Comparison of ENCODE assay signal across 12 mouse cellular contexts in the genomic region with DNA sequence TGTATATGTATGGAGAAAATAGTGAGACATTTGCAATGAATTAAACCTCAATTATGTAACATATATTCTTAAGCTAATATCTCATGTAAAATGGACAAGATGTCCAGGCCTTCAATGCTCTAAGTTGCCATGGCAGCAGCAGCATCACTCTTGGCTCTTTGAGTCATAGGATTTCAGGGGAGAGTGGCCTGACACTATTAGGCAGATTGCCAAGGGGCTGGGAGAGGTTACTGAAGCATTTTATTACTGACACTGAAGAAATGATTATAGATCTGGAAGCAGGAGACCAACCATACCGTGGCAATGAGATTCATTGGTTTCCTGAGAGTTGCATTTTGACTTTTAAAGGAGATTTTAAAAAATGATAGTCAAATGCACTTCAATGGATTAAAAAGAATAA.
A peak's percentile ranks its signal among the peaks of the same experiment; 100 is the strongest.
DNase-seq lines count a peak whose midpoint lies in the region; ATAC-seq lines count a peak whose summit lies in the region.
"Had no signal": no experiment of that assay in that cellular context is flagged by ENCODE, and none has a peak within 500 bp of the region (broad histone marks: within the 10 kb centered on the region; RNA-seq: fewer than 3 reads in every experiment).

No protein-coding gene starts in this region.

- H3K4me2 ChIP-seq in embryonic facial prominence, embryonic 14.5 days (ENCODE audit: low read depth, low read length), result no peak overlapping the region
- H3K4me2 ChIP-seq in hindbrain, embryonic 16.5 days (ENCODE audit: low read length), result no peak overlapping the region
- H3K4me2 ChIP-seq in neural tube, embryonic 13.5 days, result no peak overlapping the region
- H3K4me2 ChIP-seq: heart, embryonic 13.5 days had no signal

- no peak for ATAC-seq in embryonic facial prominence, embryonic 14.5 days (ENCODE audit: low read depth)
- peak; percentile 63; the same call in 1 of the 2 replicates for ATAC-seq in hindbrain, embryonic 16.5 days
- 0 out of 2 replicates have a peak, but pooled peaks have one; percentile 50 for ATAC-seq in neural tube, embryonic 13.5 days (ENCODE audit: low read depth)
- no peak for ATAC-seq in monocyte, adult 5-6 weeks (replicated peaks; ENCODE audit: insufficient number of reproducible peaks, low FRiP score, low TSS enrichment, poor library complexity, severe bottlenecking)

- peak; percentile 12 for DNase-seq in embryonic facial prominence, embryonic 14.5 days (ENCODE audit: low spot score)
- DNase-seq in embryonic facial prominence, embryonic 10.5 days (ENCODE audit: low spot score), result no peak
- DNase-seq in brain, embryonic 18.5 days (ENCODE audit: low read depth, low spot score), result peak; percentile 10
- DNase-seq in gastrocnemius, adult 8-10 months (ENCODE audit: low spot score in 2 of 2), result no peak
- DNase-seq: lung, adult 2 months; right cerebral cortex, postnatal 14 days had no signal

- 53% methylated on average over 1 of the region's 1 CpGs for WGBS in embryonic facial prominence, embryonic 14.5 days
- WGBS in embryonic facial prominence, embryonic 10.5 days, result 56% methylated on average over 1 of the region's 1 CpGs
- 13% methylated on average over 1 of the region's 1 CpGs for WGBS in hindbrain, embryonic 16.5 days
- WGBS in neural tube, embryonic 13.5 days, result 24% methylated on average over 1 of the region's 1 CpGs

- H3K4me1 ChIP-seq in embryonic facial prominence, embryonic 14.5 days (ENCODE audit: control insufficient read depth, insufficient read depth, low read length), result no peaks in the 10 kb centered on the region
- H3K4me1 ChIP-seq in embryonic facial prominence, embryonic 10.5 days, result no peaks in the 10 kb centered on the region
- H3K4me1 ChIP-seq in hindbrain, embryonic 16.5 days (ENCODE audit: control insufficient read depth, insufficient read depth, low read depth, low read length), result no peaks in the 10 kb centered on the region; the same call in 1 of the 2 replicates
- peaks cover 14% of the 10 kb centered on the region for H3K4me1 ChIP-seq in neural tube, embryonic 13.5 days (replicated peaks)
- H3K4me1 ChIP-seq: heart, embryonic 13.5 days had no signal

- H3K4me3 ChIP-seq in embryonic facial prominence, embryonic 14.5 days (ENCODE audit: low read depth, low read length), result no peak overlapping the region
- H3K4me3 ChIP-seq in embryonic facial prominence, embryonic 10.5 days, result no peak overlapping the region
- H3K4me3 ChIP-seq in hindbrain, embryonic 16.5 days (ENCODE audit: low read length), result no peak overlapping the region
- no peak overlapping the region for H3K4me3 ChIP-seq in neural tube, embryonic 13.5 days
- H3K4me3 ChIP-seq: heart, embryonic 13.5 days; layer of hippocampus, adult 2 months; left cerebral cortex, adult 2 months had no signal

- H3K9me3 ChIP-seq in embryonic facial prominence, embryonic 14.5 days (ENCODE audit: control insufficient read depth, low read length), result no peaks in the 10 kb centered on the region
- H3K9me3 ChIP-seq in embryonic facial prominence, embryonic 10.5 days, result no peaks in the 10 kb centered on the region
- H3K9me3 ChIP-seq in hindbrain, embryonic 16.5 days (ENCODE audit: control insufficient read depth, low read length), result no peaks in the 10 kb centered on the region
- H3K9me3 ChIP-seq in neural tube, embryonic 13.5 days, result no peaks in the 10 kb centered on the region
- H3K9me3 ChIP-seq: heart, embryonic 13.5 days had no signal

- no peaks in the 10 kb centered on the region for H3K27me3 ChIP-seq in embryonic facial prominence, embryonic 14.5 days (replicated peaks; ENCODE audit: control insufficient read depth, insufficient read depth, low read length)
- no peaks in the 10 kb centered on the region for H3K27me3 ChIP-seq in embryonic facial prominence, embryonic 10.5 days (replicated peaks; ENCODE audit: low read depth, poor library complexity, severe bottlenecking)
- H3K27me3 ChIP-seq in hindbrain, embryonic 16.5 days (replicated peaks; ENCODE audit: control insufficient read depth, insufficient read depth, low read length), result no peaks in the 10 kb centered on the region
- H3K27me3 ChIP-seq in neural tube, embryonic 13.5 days, result no peaks in the 10 kb centered on the region
- H3K27me3 ChIP-seq: heart, embryonic 13.5 days had no signal

- H3K9ac ChIP-seq in embryonic facial prominence, embryonic 14.5 days (ENCODE audit: low read depth, low read length), result no peak overlapping the region
- H3K9ac ChIP-seq in hindbrain, embryonic 16.5 days (ENCODE audit: low read depth, low read length), result no peak overlapping the region
- H3K9ac ChIP-seq in neural tube, embryonic 13.5 days, result no peak overlapping the region
- H3K9ac ChIP-seq: heart, embryonic 13.5 days had no signal

- H3K36me3 ChIP-seq in embryonic facial prominence, embryonic 14.5 days (ENCODE audit: control insufficient read depth, insufficient read depth, low read length), result no peaks in the 10 kb centered on the region
- no peaks in the 10 kb centered on the region for H3K36me3 ChIP-seq in embryonic facial prominence, embryonic 10.5 days (replicated peaks)
- H3K36me3 ChIP-seq in hindbrain, embryonic 16.5 days (ENCODE audit: control insufficient read depth, insufficient read depth, low read length), result no peaks in the 10 kb centered on the region
- H3K36me3 ChIP-seq in neural tube, embryonic 13.5 days, result no peaks in the 10 kb centered on the region
- H3K36me3 ChIP-seq: heart, embryonic 13.5 days had no signal

- H3K27ac ChIP-seq in embryonic facial prominence, embryonic 14.5 days (replicated peaks; ENCODE audit: low read depth, low read length), result no peak overlapping the region
- H3K27ac ChIP-seq in embryonic facial prominence, embryonic 10.5 days (replicated peaks), result no peak overlapping the region
- no peak overlapping the region for H3K27ac ChIP-seq in hindbrain, embryonic 16.5 days (ENCODE audit: low read depth, low read length)
- no peak overlapping the region for H3K27ac ChIP-seq in neural tube, embryonic 13.5 days (replicated peaks)
- H3K27ac ChIP-seq: heart, embryonic 13.5 days; layer of hippocampus, adult 2 months; left cerebral cortex, adult 2 months had no signal

Comparison
In these comparisons a context has a peak if more than half of its experiments do, and no peak if none do; other contexts are left out.
1. DNase-seq: peak in embryonic facial prominence, embryonic 14.5 days (single experiment) and brain, embryonic 18.5 days (single experiment); none in embryonic facial prominence, embryonic 10.5 days (single experiment) and gastrocnemius, adult 8-10 months (0 of 2).
2. ATAC-seq: peak in hindbrain, embryonic 16.5 days (single experiment) and neural tube, embryonic 13.5 days (single experiment); none in embryonic facial prominence, embryonic 14.5 days (single experiment) and monocyte, adult 5-6 weeks (single experiment).